In the genomic region with DNA sequence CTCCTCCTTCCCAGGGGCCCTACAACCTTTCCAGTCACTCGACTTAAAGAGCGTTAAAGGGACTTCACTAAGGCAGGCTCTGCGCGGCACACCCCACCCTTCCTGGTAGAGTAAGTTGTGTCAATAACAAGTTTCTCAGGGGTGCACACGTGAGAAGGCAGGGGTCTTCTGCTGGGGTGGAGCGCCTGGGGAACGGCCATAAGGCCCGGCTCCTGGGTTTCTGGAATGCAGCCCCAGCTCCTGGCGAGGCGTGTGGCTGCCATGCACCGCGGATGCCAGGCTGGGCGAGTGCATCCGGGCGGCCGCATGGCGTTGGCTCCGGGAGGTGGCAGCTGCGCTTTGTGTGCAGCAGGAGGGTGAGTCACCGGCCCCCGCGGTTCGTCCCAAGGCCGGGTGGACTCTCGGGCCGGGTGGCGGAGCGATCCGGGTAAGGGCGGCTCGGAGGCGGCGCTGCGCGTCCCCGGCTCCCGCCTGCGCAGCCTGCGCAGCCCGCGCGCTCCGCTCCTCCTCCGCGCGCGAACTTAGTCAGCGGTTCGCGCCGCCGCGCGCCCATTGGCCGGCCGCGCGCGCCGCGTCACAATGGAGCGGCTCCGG, we compare ENCODE assay signal across 8 mouse cellular contexts. TPM values are rescaled to one million over a fixed set of nuclear protein-coding genes. Genes with fewer than 3 reads are reported as not detected.
DNase-seq lines count a peak whose midpoint lies in the region; ATAC-seq and TF ChIP-seq lines count a peak whose summit lies in the region.

Lrrc8b (plus strand) TSS at position 578 of the 594 bp plus-strand sequence.

- H3K27ac ChIP-seq in lung, embryonic 15.5 days, result peak within 1 kb of the TSS; percentile 94
- H3K27ac ChIP-seq in olfactory bulb, adult 2 months (ENCODE audit: insufficient read depth, low read depth, low read length), result peak within 1 kb of the TSS; percentile 91
- no peak within 1 kb of the TSS for H3K27ac ChIP-seq in thymus, adult 2 months (ENCODE audit: control insufficient read depth, insufficient read depth, low read length)

- H3K9ac ChIP-seq in lung, embryonic 15.5 days, result peak within 1 kb of the TSS; percentile 96

- no peaks in the 10 kb centered on the region for H3K27me3 ChIP-seq in lung, embryonic 15.5 days
- no peaks in the 10 kb centered on the region for H3K27me3 ChIP-seq in thymus, adult 2 months (ENCODE audit: control insufficient read depth, insufficient read depth, low read length)

- TF ChIP-seq CTCF in olfactory bulb, adult 2 months (IDR thresholded peaks at IDR 0.05; ENCODE audit: insufficient read depth, low read depth, low read length), result no peak
- peak; percentile 49; the same call in 1 of the 2 replicates for TF ChIP-seq CTCF in thymus, adult 2 months (IDR thresholded peaks at IDR 0.05; ENCODE audit: borderline replicate concordance, control insufficient read depth, extremely low read depth, insufficient read depth, low read length, poor library complexity)

- TF ChIP-seq POLR2A in olfactory bulb, adult 2 months (IDR thresholded peaks at IDR 0.05; ENCODE audit: insufficient read depth, low read depth, low read length), result peak; percentile 81; the same call in 1 of the 2 replicates
- peak; percentile 78 for TF ChIP-seq POLR2A in thymus, adult 2 months (IDR thresholded peaks at IDR 0.05; ENCODE audit: control insufficient read depth, extremely low read depth, insufficient read depth, low read length, poor library complexity)

- no peaks in the 10 kb centered on the region for H3K36me3 ChIP-seq in lung, embryonic 15.5 days
- H3K36me3 ChIP-seq in thymus, adult 2 months (ENCODE audit: control insufficient read depth, insufficient read depth, low read length), result no peaks in the 10 kb centered on the region

- peak within 1 kb of the TSS; percentile 98 for H3K4me2 ChIP-seq in lung, embryonic 15.5 days

- no peaks in the 10 kb centered on the region for H3K9me3 ChIP-seq in lung, embryonic 15.5 days

- WGBS in lung, embryonic 15.5 days, result 4% methylated on average over 63 of the region's 63 CpGs
- WGBS in olfactory bulb, adult 2 months, result 7% methylated on average over 63 of the region's 63 CpGs
- WGBS in thymus, adult 2 months, result under 1% methylated on average over 62 of the region's 63 CpGs

- 0 out of 2 replicates have a peak, but pooled peaks cover 9% of the 10 kb centered on the region for H3K4me1 ChIP-seq in lung, embryonic 15.5 days
- H3K4me1 ChIP-seq in olfactory bulb, adult 2 months (ENCODE audit: control insufficient read depth, insufficient read depth, low read length), result peaks cover 3% of the 10 kb centered on the region; the same call in 1 of the 2 replicates
- H3K4me1 ChIP-seq in thymus, adult 2 months (replicated peaks; ENCODE audit: control insufficient read depth, insufficient read depth, low read length), result peaks cover 17% of the 10 kb centered on the region

- peak; percentile 90 for DNase-seq in MN1 (ENCODE audit: low spot score)
- DNase-seq in cerebellum, adult 9-10 months, result peak; percentile 85
- peak; percentile 59 for DNase-seq in layer of hippocampus, adult 9-10 months (ENCODE audit: low spot score)
- DNase-seq in thymus, adult 2 months, result peak; percentile 75

- ATAC-seq in frontal cortex, adult (ENCODE audit: low TSS enrichment), result peak; percentile 74
- peak; percentile 86 to 90 for ATAC-seq in hematopoietic stem cell, adult 5-6 weeks (replicated peaks in 1 of 2; ENCODE audit: insufficient read depth in 1 of 2, low FRiP score in 2 of 2, low TSS enrichment in 1 of 2, low read depth in 1 of 2, poor library complexity in 2 of 2, severe bottlenecking in 2 of 2)
- peak; percentile 95 for ATAC-seq in lung, embryonic 15.5 days (ENCODE audit: borderline replicate concordance, extremely low read depth, low FRiP score, low TSS enrichment)

- peak within 1 kb of the TSS; percentile 79 for H3K4me3 ChIP-seq in lung, embryonic 15.5 days
- peak within 1 kb of the TSS; percentile 74 for H3K4me3 ChIP-seq in olfactory bulb, adult 2 months (ENCODE audit: insufficient read depth, low read depth, low read length)
- H3K4me3 ChIP-seq in thymus, adult 2 months (ENCODE audit: control insufficient read depth, insufficient read depth, low read length), result peak within 1 kb of the TSS; percentile 73

RNA-seq across cellular contexts. Expression of gene Lrrc8b, which starts in this region (rescaled TPM):
- 10.0 and 10.4 TPM in 2 replicates for total RNA-seq in hematopoietic stem cell, adult 5-6 weeks (2017)
- 6.6 and 6.7 TPM in 2 replicates for polyA plus RNA-seq in lung, embryonic 15.5 days (2015; fragmentation: Nextera tagmentation; extraction: Ambion mirVana)
- polyA plus RNA-seq in olfactory bulb, adult 2 months (2012; ENCODE audit: insufficient read depth, insufficient read length, low replicate concordance, missing spikeins), result not detected in 2 replicates
- polyA plus RNA-seq in thymus, adult 2 months (2012; rRNA removed), result 19.2 and 22.5 TPM in 2 replicates
